Mouse (Mus musculus) hindbrain, embryonic 11.5 days (tissue): ENCODE measurements around the gene 4930550C14Rik. TPM values are rescaled to one million over a fixed set of nuclear protein-coding genes. Genes with fewer than 3 reads are reported as not detected.

Experiments
- ATAC-seq: fragments of 200-750 bp; cut with Nextera tagmentation; 2 replicates; pipeline ENCODE4 v1.8.0; 2017; ENCODE audit warnings: mild to moderate bottlenecking, moderate TSS enrichment, moderate library complexity; ENCODE audit not compliant: low FRiP score
- DNase-seq: peaks from one replicate; pipeline ENCODE4 v3.0.0-alpha.2; 2015; ENCODE audit warnings: low spot score
- H3K27ac ChIP-seq: fragments of 300-500 bp; sonication (generic); 2 replicates; pipeline ENCODE4 v1.5.1; 2014; ENCODE audit warnings: mild to moderate bottlenecking, low read depth, low read length
- H3K27me3 ChIP-seq: fragments of 300-500 bp; sonication (generic); 2 replicates; pipeline ENCODE4 v1.6.1; 2014; ENCODE audit warnings: mild to moderate bottlenecking, low read length, moderate library complexity, mixed read lengths; ENCODE audit not compliant: control insufficient read depth, insufficient read depth
- H3K36me3 ChIP-seq: fragments of 300-500 bp; sonication (generic); 2 replicates; pipeline ENCODE4 v1.6.1; 2014; ENCODE audit warnings: mild to moderate bottlenecking, low read length, moderate library complexity, mixed read lengths; ENCODE audit not compliant: control insufficient read depth, insufficient read depth
- H3K4me1 ChIP-seq: fragments of 300-500 bp; sonication (generic); replicated peaks from 2 replicates; pipeline ENCODE4 v1.6.1; 2014; ENCODE audit warnings: low read length, mixed read lengths; ENCODE audit not compliant: control insufficient read depth, insufficient read depth
- H3K4me2 ChIP-seq: fragments of 300-500 bp; sonication (generic); replicated peaks from 2 replicates; pipeline ENCODE4 v1.6.1; 2014; ENCODE audit warnings: mild to moderate bottlenecking, low read depth, low read length
- H3K4me3 ChIP-seq: fragments of 300-500 bp; sonication (generic); 2 replicates; pipeline ENCODE4 v1.5.1; 2014; ENCODE audit warnings: low read depth, low read length
- H3K9ac ChIP-seq: fragments of 300-500 bp; sonication (generic); 2 replicates; pipeline ENCODE4 v1.6.1; 2014; ENCODE audit warnings: low read depth, low read length
- H3K9me3 ChIP-seq: fragments of 300-500 bp; sonication (generic); 2 replicates; pipeline ENCODE4 v1.6.1; 2016; ENCODE audit warnings: low read length; ENCODE audit not compliant: control insufficient read depth
- WGBS: fragments of 180-500 bp; shearing (Covaris S2); extraction: QIAGEN DNeasy Blood & Tissue Kit; methylation state at CpG from one replicate; pipeline ENCODE4 v1.1.7; 2014; 5-methylcytosine and 5-hydroxymethylcytosine counted together
- polyA plus RNA-seq: library from polyadenylated mRNA; unstranded; fragments of >200 nt; fragmentation: Nextera tagmentation; extraction: Ambion mirVana; gene quantifications from 2 replicates; pipeline ENCODE4 v1.2.1, GENCODE M21; 2014

4930550C14Rik gene
- polyA plus RNA-seq, 1 experiment from 2014 or later = 0.39 TPM

DNA sequence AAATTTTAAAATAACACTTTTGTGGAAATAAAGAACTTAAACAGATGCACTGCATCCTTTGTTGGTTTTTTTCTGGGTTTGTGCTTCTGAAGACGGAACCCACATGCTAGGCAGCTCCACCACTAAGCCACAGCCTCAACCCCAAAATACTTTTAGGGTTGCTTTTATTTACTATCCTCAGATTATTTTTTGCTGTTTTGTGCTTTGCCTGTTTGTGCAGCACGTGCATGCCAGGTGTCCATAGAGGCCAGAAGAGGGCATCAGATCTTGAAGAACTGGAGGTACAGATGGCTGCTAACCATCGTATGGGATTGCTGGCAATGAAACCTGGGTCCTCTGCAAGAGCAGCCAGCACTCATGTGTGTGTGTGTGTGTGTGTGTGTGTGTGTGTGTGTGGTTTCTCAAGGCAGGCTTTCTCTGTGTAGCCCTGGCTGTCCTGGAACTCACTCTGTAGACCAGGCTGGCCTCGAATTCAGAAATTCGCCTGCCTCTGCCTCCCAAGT lies 21.0 kb upstream of the 4930550C14Rik start:
- H3K9me3 ChIP-seq = no peaks in the 10 kb centered on the region
- no peaks in the 10 kb centered on the region for H3K36me3 ChIP-seq
- no peak overlapping the region for H3K9ac ChIP-seq
- DNase-seq = no peak
- H3K4me2 ChIP-seq = no peak overlapping the region
- ATAC-seq = no peak
- H3K4me3 ChIP-seq = no peak overlapping the region
- no peak overlapping the region for H3K27ac ChIP-seq
- H3K27me3 ChIP-seq = no peaks in the 10 kb centered on the region
- no peaks in the 10 kb centered on the region for H3K4me1 ChIP-seq
- WGBS = 81% methylated on average over 5 of the region's 5 CpGs

DNA sequence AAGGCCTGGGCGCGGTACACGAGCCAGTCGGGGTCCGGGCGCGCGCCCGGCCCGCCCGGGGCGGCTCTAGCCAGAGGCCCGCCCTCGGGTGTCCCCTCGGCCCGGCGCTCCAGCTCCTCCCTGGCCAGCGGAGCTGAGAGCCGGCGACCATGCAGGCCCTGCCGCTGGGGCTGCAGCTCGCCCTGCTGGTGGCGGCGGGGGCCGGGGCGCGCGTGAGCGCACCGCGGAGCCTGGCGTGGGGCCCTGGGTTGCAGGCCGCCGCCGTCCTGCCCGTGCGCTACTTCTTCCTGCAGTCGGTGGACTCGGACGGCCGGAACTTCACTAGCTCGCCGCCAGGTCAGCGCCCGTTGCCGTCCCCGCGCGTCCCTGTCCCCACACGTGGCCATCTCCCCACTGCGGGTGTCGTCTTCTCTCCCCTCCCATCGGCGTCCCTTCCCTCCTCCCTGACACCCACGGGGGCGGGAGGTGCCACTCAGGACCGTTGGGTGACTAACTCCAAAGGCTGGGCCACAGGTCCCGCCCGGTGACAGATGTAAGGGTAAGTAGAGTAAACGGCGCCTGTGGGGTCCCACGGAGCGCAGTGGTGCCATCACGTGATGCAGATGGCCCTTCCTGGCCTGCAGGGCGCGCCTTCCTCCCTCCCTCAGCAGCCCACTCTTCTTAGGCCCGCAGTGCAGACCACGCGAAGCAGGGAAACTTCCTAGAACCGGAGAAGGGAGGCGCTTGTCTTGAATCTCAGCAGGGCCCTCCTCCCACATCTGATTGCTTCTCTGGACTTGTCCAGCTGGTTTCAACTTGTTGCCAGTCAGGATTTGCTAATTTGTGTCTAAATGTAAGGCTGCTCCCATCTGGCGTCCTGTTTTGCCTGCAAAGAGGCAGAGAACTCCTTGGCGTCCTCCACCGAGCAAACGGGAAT lies 17.9 kb upstream of the 4930550C14Rik start, which contains the start of gene Kdelc2:
Gene Kdelc2, plus strand, starts transcription at position 75 of the 916 bp plus-strand sequence.
- no peaks in the 10 kb centered on the region for H3K36me3 ChIP-seq
- peak within 1 kb of the TSS; percentile 82 for H3K4me2 ChIP-seq
- under 1% methylated on average over 62 of the region's 75 CpGs for WGBS
- peak; percentile 96 for ATAC-seq
- H3K27ac ChIP-seq = peak within 1 kb of the TSS; percentile 52
- H3K4me3 ChIP-seq = peak within 1 kb of the TSS; percentile 63
- H3K9ac ChIP-seq = peak within 1 kb of the TSS; percentile 81
- no peaks in the 10 kb centered on the region for H3K9me3 ChIP-seq
- no peaks in the 10 kb centered on the region for H3K4me1 ChIP-seq
- no peaks in the 10 kb centered on the region for H3K27me3 ChIP-seq
- DNase-seq = peak; percentile 80

DNA sequence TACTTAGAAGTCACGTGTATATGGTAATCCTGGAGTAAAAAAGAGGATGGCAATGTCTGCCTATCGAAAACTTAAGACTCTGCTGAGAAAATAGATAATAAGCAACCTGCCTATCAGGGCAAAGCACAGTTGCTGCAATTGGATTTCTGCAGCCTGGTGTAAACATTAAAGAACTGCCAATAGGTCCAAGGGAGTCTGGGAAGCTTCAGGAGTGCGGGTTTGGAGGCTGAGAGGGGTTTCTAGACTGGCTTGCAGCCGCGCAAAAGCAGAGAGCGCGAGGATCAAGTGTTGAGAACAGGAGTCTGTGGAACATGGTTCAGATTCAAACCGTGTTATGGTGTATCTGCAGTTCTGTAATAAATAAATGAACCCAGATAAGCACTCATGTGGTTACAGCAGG lies 17.3 kb upstream of the 4930550C14Rik start:
- WGBS = 11% methylated on average over 8 of the region's 8 CpGs
- DNase-seq = no peak
- Histone ChIP-seq H3K9me3 (no peaks in the 10 kb centered on the region), H3K36me3 (no peaks in the 10 kb centered on the region), H3K4me1 (no peaks in the 10 kb centered on the region), H3K27me3 (no peaks in the 10 kb centered on the region), H3K27ac (no peak overlapping the region), H3K4me3 (peak overlapping the region; percentile 63), H3K4me2 (peak overlapping the region; percentile 82), H3K9ac (no peak overlapping the region; the same call in 1 of the 2 replicates)
- ATAC-seq = no peak

DNA sequence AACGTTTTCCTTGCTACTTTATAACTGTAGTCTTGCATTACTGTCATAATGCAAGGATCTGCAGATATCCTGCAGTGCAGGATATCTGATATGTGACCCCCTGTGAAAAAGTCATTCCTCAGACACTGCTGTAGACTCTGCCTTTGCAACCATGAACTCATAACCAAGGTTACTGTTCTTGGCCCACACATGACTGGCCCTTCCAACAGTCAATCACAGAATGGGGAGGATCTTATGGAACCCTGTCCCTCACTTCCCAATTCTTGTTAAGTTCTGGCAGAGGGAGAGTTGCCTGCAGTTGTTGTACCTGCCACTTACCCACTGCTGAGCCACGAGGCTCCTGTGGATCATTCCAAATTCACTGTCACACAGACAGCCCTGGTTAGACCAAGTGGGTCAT lies 14.7 kb upstream of the 4930550C14Rik start:
- Histone ChIP-seq H3K4me3 (no peak overlapping the region), H3K4me2 (no peak overlapping the region), H3K27ac (no peak overlapping the region), H3K36me3 (no peaks in the 10 kb centered on the region), H3K9ac (no peak overlapping the region), H3K4me1 (no peaks in the 10 kb centered on the region), H3K9me3 (no peaks in the 10 kb centered on the region), H3K27me3 (no peaks in the 10 kb centered on the region)
- no peak for DNase-seq
- 58% methylated on average over 2 of the region's 2 CpGs for WGBS
- no peak for ATAC-seq

DNA sequence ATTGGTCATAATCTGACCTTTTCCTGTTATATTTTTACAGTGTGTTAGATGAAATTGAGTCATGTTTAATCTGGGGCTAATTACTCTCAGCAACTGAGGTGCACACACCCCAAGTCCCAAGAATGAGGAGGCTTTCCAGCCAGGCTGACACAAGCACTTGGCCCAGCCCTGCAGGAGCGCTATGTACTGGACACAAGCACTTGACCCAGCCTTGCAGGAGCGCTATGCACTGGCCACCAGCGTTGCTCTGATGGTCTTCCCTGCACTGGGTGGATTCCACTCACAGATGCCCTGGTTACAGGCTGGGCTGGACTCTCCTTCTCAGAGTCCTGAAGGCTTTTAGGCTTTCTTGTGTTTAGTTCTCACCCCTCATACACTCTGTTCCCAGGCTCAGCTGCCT lies 13.0 kb upstream of the 4930550C14Rik start:
- WGBS = 90% methylated on average over 3 of the region's 3 CpGs
- H3K9ac ChIP-seq = no peak overlapping the region
- no peak overlapping the region for H3K4me2 ChIP-seq
- H3K4me1 ChIP-seq = no peaks in the 10 kb centered on the region
- H3K4me3 ChIP-seq = no peak overlapping the region
- no peak for DNase-seq
- H3K36me3 ChIP-seq = no peaks in the 10 kb centered on the region
- no peaks in the 10 kb centered on the region for H3K27me3 ChIP-seq
- no peaks in the 10 kb centered on the region for H3K9me3 ChIP-seq
- no peak overlapping the region for H3K27ac ChIP-seq
- no peak for ATAC-seq

- H3K27ac ChIP-seq = no peak overlapping the region
- DNase-seq = no peak
- ATAC-seq = no peak
- H3K9ac ChIP-seq = no peak overlapping the region
- H3K36me3 ChIP-seq = no peaks in the 10 kb centered on the region
- no peaks in the 10 kb centered on the region for H3K9me3 ChIP-seq
- no peaks in the 10 kb centered on the region for H3K4me1 ChIP-seq
- no peaks in the 10 kb centered on the region for H3K27me3 ChIP-seq
- no peak overlapping the region for H3K4me3 ChIP-seq
- WGBS = 82% methylated on average over 7 of the region's 7 CpGs
- H3K4me2 ChIP-seq = no peak overlapping the region
Measured at GRCm38 (mm10) chr9:53390136-53390535, 12.0 kb upstream of the 4930550C14Rik start.

DNA sequence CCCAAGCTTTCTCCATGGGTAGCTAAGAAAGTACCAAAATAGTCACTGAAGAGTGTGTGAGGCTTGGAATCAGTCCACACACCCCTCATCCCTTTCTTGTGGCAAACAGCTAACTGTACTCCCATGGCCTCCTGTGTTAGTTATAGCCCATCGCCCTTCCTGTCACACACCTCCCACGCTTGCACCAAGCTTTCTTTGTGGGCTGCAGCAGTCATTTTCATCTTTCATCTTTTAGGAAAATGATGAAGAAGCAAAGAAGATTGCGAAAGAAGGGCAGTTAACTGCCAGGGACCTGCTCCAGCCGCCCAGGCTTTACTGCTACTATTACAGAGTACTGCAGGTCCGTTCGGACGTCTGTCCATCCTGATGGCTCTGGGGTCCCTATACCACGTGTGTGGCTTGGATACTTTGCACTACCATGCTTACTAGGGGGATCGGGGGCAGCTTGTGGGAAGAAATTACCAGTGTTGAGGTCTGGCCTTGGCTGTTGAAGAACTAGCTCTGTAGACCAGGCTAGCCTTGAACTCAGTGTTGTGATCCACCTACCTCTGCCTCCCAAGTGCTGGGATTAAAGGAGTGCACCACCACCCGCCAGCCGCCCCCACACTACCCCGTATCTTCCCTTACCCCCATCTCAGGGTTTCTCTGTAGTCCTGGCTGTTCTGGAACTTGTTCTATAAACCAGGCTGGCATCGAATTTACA lies 4.3 kb upstream of the 4930550C14Rik start:
- DNase-seq (no peak), ATAC-seq (no peak)
- no peak overlapping the region for H3K4me3 ChIP-seq
- no peaks in the 10 kb centered on the region for H3K36me3 ChIP-seq
- no peaks in the 10 kb centered on the region for H3K4me1 ChIP-seq
- H3K27me3 ChIP-seq = no peaks in the 10 kb centered on the region
- H3K4me2 ChIP-seq = no peak overlapping the region
- WGBS = 79% methylated on average over 13 of the region's 13 CpGs
- H3K9ac ChIP-seq = no peak overlapping the region
- H3K27ac ChIP-seq = no peak overlapping the region
- no peaks in the 10 kb centered on the region for H3K9me3 ChIP-seq

DNA sequence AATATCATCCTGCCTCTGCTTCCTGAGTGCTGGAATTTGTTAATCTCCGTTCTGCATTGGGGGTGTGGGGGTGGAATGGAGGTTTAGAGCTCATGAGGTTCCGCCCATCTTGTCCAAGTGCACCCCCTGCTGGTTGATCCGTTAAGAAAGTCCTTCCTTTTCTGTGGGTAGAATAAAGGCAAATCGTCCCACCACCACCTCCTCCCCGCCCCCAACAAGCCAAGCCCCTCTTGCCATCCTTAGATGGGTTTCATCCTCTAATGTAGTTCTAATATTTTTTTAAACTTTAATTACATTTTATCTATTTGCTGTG lies 3.8 kb upstream of the 4930550C14Rik start:
- no peak overlapping the region for H3K9ac ChIP-seq
- no peaks in the 10 kb centered on the region for H3K4me1 ChIP-seq
- ATAC-seq = no peak

More for the DNA sequence above, 3.8 kb upstream of the 4930550C14Rik start:
- DNase-seq = peak; percentile 83
- no peak overlapping the region for H3K4me3 ChIP-seq
- 11% methylated on average over 5 of the region's 5 CpGs for WGBS
- no peaks in the 10 kb centered on the region for H3K27me3 ChIP-seq
- no peaks in the 10 kb centered on the region for H3K9me3 ChIP-seq
- H3K27ac ChIP-seq = no peak overlapping the region
- H3K4me2 ChIP-seq = no peak overlapping the region
- no peaks in the 10 kb centered on the region for H3K36me3 ChIP-seq
